Mouse (Mus musculus) heart, embryonic 15.5 days (tissue): ENCODE measurements around the gene Ccdc151. TPM values are rescaled to one million over a fixed set of nuclear protein-coding genes. Genes with fewer than 3 reads are reported as not detected.

Experiments used
- ATAC-seq: fragments of 200-750 bp; cut with Nextera tagmentation; replicated peaks from 2 replicates; pipeline ENCODE4 v1.8.0; 2017; ENCODE audit warnings: low read depth, moderate TSS enrichment; ENCODE audit not compliant: insufficient number of reproducible peaks, insufficient read depth, low FRiP score
- H3K27ac ChIP-seq: fragments of 300-500 bp; sonication (generic); 2 replicates; pipeline ENCODE4 v1.5.1; 2015; ENCODE audit warnings: mild to moderate bottlenecking, inconsistent platforms
- H3K27me3 ChIP-seq: fragments of 300-500 bp; sonication (generic); 2 replicates; pipeline ENCODE4 v1.6.1; 2015; ENCODE audit warnings: inconsistent platforms
- H3K36me3 ChIP-seq: fragments of 300-500 bp; sonication (generic); 2 replicates; pipeline ENCODE4 v1.6.1; 2015; ENCODE audit warnings: mild to moderate bottlenecking, inconsistent platforms
- H3K4me1 ChIP-seq: fragments of 300-500 bp; sonication (generic); replicated peaks from 2 replicates; pipeline ENCODE4 v1.6.1; 2015; ENCODE audit warnings: inconsistent platforms
- H3K4me2 ChIP-seq: fragments of 300-500 bp; sonication (generic); 2 replicates; pipeline ENCODE4 v1.6.1; 2015; ENCODE audit warnings: inconsistent platforms, mild to moderate bottlenecking, moderate library complexity
- H3K4me3 ChIP-seq: fragments of 300-500 bp; sonication (generic); 2 replicates; pipeline ENCODE4 v1.5.1; 2015; ENCODE audit warnings: mild to moderate bottlenecking, inconsistent platforms
- H3K9ac ChIP-seq: fragments of 300-500 bp; sonication (generic); 2 replicates; pipeline ENCODE4 v1.6.1; 2015; ENCODE audit warnings: mild to moderate bottlenecking, inconsistent platforms
- H3K9me3 ChIP-seq: fragments of 300-500 bp; sonication (generic); replicated peaks from 2 replicates; pipeline ENCODE4 v1.6.1; 2016; ENCODE audit warnings: inconsistent platforms
- WGBS: fragments of 180-500 bp; shearing (Covaris S2); methylation state at CpG from one replicate; pipeline ENCODE4 v1.1.7; 2015; ENCODE audit warnings: mixed read lengths; 5-methylcytosine and 5-hydroxymethylcytosine counted together
- polyA plus RNA-seq: library from polyadenylated mRNA; unstranded; fragments of >200 nt; fragmentation: Nextera tagmentation; extraction: Ambion mirVana; gene quantifications from 2 replicates; pipeline ENCODE4 v1.2.1, GENCODE M21; 2015

Ccdc151 gene
- 0.35 and 0.77 TPM in 2 replicates for polyA plus RNA-seq

DNA sequence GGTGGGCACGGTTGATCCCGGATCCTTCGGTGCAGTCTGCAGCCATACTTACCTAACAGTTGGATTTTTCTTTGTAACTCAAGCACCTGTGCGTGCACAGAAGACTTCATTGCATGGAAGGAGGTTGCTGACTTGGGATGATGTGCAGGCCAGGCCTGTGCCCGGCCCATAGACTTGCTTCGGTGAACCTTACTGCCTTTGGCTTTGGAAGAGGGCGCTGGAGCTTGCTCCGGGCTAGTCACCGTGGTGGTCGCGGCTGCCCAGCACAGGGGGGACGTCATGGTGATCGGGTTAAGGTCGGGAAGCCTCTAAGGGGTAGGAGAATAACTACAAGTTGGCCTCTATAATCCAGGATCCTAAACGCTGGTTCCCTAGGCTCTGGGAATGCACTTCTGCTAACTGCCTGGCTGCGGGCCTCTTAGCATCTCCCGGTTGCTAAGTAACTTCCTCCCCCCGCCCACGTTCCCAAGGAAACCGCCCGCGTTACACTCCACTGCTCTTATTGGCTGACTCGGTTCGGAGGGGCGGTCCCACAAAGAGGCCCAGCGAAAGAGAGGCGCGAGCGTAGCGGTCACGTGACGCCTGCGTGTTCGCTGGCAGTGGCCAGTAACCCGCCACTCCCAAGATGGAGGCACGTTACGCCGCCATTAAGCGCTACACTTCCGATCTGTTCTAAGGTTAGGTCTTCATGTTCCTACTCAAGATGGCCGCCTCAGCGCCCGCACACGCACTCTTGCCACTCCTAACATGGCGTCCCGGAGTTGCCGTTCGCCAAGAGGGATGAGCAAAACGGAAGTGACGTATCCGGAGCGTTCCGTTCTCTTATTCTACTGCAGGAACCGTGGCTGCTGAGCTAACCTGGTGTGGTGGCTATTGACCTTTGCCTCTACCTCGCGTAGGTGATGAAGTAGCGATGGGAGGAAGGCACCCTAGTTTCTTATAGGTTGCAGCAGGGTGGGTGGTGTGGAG is at the start of gene Ccdc151, which contains the start of gene Prkcsh:
TSS of gene Ccdc151 (minus strand) at position 441 of the 969 bp plus-strand sequence.
TSS of gene Prkcsh (plus strand) at position 613 of the 969 bp plus-strand sequence.
- Histone ChIP-seq H3K4me1 (peaks cover 17% of the 10 kb centered on the region), H3K36me3 (peaks cover 26% of the 10 kb centered on the region), H3K9me3 (no peaks in the 10 kb centered on the region), H3K9ac (peak within 1 kb of the TSS; percentile 61), H3K27me3 (peaks cover 10% of the 10 kb centered on the region), H3K27ac (peak within 1 kb of the TSS; percentile 75), H3K4me2 (peak within 1 kb of the TSS; percentile 83), H3K4me3 (peak within 1 kb of the TSS; percentile 72)
- WGBS: 7% methylated on average over 57 of the region's 57 CpGs
- peak; percentile 99 for ATAC-seq

DNA sequence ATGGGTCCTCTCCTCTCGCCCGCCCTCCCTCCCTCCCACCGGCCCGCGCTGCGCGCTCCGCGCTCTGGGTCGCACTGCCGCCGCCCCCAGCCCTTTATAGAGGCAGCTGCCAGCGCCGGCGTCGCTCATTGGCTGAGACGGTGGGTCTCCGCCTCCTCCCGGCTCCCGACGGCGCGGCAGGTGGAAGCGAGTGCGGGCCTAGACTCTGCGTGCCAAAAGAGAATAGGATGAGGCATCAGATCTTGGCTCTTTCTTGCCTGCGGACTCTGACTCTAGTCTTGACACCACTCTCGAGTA is 49.5 kb upstream of the Ccdc151 start, which contains the start of gene Elavl3:
TSS of gene Elavl3 (minus strand) at position 66 of the 297 bp plus-strand sequence.
- no peak for ATAC-seq
- H3K27ac ChIP-seq: no peak within 1 kb of the TSS
- H3K9me3 ChIP-seq: no peaks in the 10 kb centered on the region
- H3K9ac ChIP-seq: peak within 1 kb of the TSS; percentile 14; the same call in 1 of the 2 replicates
- H3K4me3 ChIP-seq: peak within 1 kb of the TSS; percentile 43
- WGBS: under 1% methylated on average over 28 of the region's 28 CpGs
- peaks cover 2% of the 10 kb centered on the region; the same call in 1 of the 2 replicates for H3K36me3 ChIP-seq
- H3K27me3 ChIP-seq: peaks cover 82% of the 10 kb centered on the region
- peak within 1 kb of the TSS; percentile 78 for H3K4me2 ChIP-seq
- peaks cover 27% of the 10 kb centered on the region for H3K4me1 ChIP-seq

DNA sequence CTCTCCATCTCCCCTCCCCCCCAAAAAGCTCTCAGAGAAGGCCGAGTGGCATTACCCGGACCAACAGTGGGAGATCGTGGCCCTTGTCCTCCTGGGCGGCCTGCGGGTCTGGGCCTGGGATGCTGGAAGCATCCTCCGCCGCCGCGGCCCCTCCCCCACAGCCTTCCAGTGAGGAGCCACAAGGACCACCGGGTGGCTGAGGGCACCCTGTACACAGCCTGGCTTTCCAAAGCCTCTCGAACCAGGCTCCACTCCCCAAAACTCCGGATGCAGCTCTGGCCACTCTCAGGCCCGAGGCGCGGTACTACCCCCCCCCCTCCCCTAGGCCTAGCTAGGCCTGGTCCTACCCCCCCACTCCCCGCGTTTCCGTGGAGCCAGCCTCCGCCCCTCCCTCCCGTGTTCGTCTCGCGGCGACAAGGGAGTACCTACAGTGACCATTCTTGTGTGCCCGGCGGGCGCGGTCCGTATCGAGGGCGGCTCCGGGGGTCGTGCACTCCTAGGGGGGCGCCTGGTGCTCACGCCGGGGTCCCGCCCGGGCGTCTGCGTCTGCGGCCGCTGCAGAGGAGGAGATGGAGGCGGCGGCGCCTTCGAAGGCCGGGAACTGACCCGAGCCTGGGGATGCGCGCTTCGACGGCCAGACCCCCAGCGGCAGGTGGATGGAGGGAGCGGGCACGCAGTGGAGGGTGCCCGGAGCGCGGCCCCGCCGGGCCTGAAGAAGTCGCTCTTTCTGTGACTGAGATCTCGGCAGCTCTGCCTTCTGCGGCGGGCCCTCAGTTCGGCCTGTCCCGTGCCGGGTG is 48.9 kb upstream of the Ccdc151 start:
- WGBS: 4% methylated on average over 63 of the region's 67 CpGs
- 0 out of 2 replicates have a peak, but pooled peaks have one; percentile 1 for ATAC-seq
- H3K4me1 ChIP-seq: peaks cover 27% of the 10 kb centered on the region
- H3K27ac ChIP-seq: no peak overlapping the region
- H3K4me2 ChIP-seq: peak overlapping the region; percentile 78
- no peak overlapping the region; the same call in 1 of the 2 replicates for H3K9ac ChIP-seq
- peaks cover 80% of the 10 kb centered on the region for H3K27me3 ChIP-seq
- H3K9me3 ChIP-seq: no peaks in the 10 kb centered on the region
- peak overlapping the region; percentile 43 for H3K4me3 ChIP-seq
- no peaks in the 10 kb centered on the region; the same call in 1 of the 2 replicates for H3K36me3 ChIP-seq

DNA sequence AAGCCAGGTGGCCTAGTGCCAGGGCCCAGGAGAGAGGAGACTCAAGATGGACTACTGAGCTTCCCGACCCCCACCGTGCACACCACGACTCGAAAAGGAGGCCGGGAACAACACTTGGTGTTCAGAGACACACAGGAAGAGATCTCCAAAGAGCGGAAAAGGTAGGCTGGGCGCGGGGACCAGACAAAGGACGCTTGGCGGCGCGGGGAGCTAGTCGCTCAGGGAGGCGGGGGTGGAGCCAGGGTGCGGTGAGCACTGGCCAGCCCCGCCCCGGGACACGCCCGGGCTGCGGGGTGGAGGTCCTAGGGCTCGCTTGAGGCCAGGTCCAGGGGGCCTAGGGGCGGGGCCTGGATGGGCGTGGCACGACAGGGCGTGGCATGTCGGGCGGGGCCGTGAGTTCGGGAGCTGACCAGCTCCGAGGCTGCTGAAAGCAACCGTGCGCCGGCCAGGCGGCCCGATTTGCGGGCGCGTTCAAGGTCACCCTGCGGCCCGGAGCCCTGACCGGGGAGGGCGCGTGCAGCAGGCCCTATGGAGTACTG is 48.0 kb upstream of the Ccdc151 start:
- Histone ChIP-seq H3K4me3 (peak overlapping the region; percentile 43), H3K36me3 (no peaks in the 10 kb centered on the region), H3K9me3 (no peaks in the 10 kb centered on the region), H3K27me3 (peaks cover 70% of the 10 kb centered on the region), H3K4me2 (peak overlapping the region; percentile 78), H3K9ac (peak overlapping the region; percentile 14; the same call in 1 of the 2 replicates), H3K27ac (no peak overlapping the region), H3K4me1 (peaks cover 27% of the 10 kb centered on the region)
- WGBS: 2% methylated on average over 43 of the region's 43 CpGs
- ATAC-seq: peak; percentile 73

DNA sequence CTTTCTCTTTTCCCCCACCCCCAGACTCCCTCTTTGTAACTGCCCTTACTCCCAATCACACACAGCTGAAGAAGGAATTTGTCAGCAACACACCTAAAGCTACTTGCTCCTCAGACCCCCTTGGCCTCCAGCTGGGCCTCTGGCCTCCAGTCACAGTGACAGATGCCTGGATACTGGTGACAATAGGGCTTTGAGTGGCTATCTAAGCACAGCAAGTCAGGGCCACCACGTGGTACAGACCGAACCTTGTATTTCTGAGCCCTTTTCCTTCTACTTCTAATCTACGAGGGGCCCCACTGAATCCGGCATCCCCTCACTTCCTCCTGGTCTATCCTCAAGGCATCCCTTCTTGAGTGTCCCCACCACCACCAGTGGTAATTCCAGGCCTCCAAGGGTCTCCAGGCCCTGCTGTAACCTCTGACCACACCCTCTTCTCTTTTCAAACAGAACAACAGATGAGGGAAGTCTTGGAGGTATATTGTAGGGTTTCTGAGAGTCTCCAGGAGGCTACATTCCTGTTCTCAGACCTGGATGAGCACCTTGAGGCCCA is 47.4 kb upstream of the Ccdc151 start:
- no peaks in the 10 kb centered on the region for H3K9me3 ChIP-seq
- 52% methylated on average over 4 of the region's 4 CpGs for WGBS
- H3K4me2 ChIP-seq: no peak overlapping the region
- H3K4me1 ChIP-seq: peaks cover 25% of the 10 kb centered on the region
- H3K36me3 ChIP-seq: no peaks in the 10 kb centered on the region
- H3K4me3 ChIP-seq: peak overlapping the region; percentile 43; the same call in 1 of the 2 replicates
- ATAC-seq: no peak
- H3K27me3 ChIP-seq: peaks cover 64% of the 10 kb centered on the region
- H3K27ac ChIP-seq: no peak overlapping the region
- no peak overlapping the region for H3K9ac ChIP-seq

DNA sequence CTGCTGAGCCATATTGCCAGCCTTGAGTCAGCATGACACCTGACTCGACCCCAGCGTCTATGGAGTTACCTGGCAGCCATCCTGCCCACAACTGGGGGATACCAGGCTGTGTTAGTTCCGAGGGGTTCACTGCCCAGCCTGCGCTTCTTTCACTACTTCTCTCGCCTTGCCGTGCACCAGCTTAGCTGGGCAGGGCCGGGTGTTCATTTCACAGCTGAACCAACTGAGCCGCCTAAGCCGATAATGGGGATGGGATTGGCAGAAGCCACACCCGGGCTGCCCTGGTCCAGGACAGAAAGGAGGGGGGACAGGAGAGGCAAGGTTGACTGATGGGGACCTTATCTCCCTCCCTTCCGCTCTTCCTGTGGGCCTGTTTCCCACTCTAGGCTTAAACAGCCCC is 46.9 kb upstream of the Ccdc151 start:
- Histone ChIP-seq H3K27ac (no peak overlapping the region), H3K4me3 (no peak overlapping the region), H3K36me3 (no peaks in the 10 kb centered on the region), H3K4me1 (peaks cover 20% of the 10 kb centered on the region), H3K9ac (no peak overlapping the region), H3K27me3 (peaks cover 59% of the 10 kb centered on the region), H3K9me3 (no peaks in the 10 kb centered on the region), H3K4me2 (no peak overlapping the region)
- WGBS: 57% methylated on average over 11 of the region's 11 CpGs
- ATAC-seq: no peak

DNA sequence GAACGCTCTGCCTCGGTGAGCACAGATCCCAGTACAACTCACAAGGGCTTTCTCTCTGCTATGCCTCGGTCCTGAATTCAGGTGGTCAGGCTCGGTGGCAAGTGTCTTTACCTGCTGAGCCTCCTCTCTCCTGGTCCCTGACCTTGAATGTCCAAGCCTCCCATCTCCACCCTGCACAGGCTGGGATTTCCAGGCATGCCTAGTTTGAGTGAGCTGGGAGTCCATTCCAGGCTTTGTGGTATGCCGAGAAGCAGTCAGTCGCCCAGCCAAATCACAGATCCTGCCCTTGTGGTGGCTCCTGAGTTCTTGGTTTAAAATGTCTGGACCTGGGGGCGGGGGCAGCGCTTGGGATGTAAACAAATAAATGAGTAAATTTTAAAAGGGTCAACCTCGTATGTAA is 44.9 kb upstream of the Ccdc151 start:
- Histone ChIP-seq H3K9ac (no peak overlapping the region), H3K4me3 (no peak overlapping the region), H3K27ac (no peak overlapping the region), H3K4me1 (peaks cover 20% of the 10 kb centered on the region), H3K27me3 (peaks cover 41% of the 10 kb centered on the region), H3K9me3 (no peaks in the 10 kb centered on the region), H3K36me3 (no peaks in the 10 kb centered on the region), H3K4me2 (no peak overlapping the region)
- WGBS: 47% methylated on average over 9 of the region's 9 CpGs
- ATAC-seq: no peak

DNA sequence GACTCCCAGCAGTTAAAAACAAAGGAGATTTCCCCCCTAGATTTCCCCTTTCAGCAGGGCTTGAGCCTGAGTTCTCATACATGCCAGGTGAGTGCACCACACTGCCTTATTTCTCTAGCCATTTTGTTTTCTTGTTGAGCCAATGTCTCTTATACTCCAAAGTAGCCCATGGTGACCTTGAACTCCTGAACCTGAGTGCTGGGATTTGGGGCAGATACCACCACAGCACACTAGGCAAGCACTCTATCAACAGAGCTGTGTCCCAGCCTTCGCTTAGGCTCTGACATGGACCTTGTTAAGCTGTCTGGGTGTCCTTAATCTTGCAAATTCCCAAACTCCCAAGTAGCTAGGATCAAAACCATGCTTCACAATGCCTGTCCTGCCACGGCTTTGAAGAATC is 39.4 kb upstream of the Ccdc151 start:
- Histone ChIP-seq H3K9ac (no peak overlapping the region), H3K4me3 (no peak overlapping the region), H3K4me1 (no peaks in the 10 kb centered on the region), H3K4me2 (no peak overlapping the region), H3K36me3 (no peaks in the 10 kb centered on the region), H3K9me3 (no peaks in the 10 kb centered on the region), H3K27ac (no peak overlapping the region), H3K27me3 (no peaks in the 10 kb centered on the region)
- WGBS: 59% methylated on average over 2 of the region's 2 CpGs
- no peak for ATAC-seq

DNA sequence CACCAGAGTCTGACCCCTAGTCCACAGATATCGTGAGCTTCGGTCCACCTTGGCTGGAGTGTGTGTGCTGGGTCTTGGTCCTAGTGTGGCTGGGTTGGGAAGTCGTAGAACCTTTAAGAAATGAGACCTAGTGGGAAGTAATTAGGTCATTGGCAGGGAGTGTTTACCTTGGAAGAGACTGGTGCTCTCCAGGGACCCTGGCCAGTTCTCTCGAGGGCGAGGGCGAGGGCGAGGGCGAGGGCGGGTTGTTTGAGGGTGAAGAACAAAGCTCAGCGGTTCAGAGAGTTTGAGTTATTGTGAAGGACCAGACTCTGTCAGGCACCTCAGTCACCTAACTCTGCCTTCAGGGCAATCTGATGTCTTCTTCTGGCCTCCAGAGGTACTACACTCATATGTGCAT is 35.4 kb upstream of the Ccdc151 start:
- ATAC-seq: no peak
- H3K27ac ChIP-seq: no peak overlapping the region
- 71% methylated on average over 10 of the region's 10 CpGs for WGBS

DNA sequence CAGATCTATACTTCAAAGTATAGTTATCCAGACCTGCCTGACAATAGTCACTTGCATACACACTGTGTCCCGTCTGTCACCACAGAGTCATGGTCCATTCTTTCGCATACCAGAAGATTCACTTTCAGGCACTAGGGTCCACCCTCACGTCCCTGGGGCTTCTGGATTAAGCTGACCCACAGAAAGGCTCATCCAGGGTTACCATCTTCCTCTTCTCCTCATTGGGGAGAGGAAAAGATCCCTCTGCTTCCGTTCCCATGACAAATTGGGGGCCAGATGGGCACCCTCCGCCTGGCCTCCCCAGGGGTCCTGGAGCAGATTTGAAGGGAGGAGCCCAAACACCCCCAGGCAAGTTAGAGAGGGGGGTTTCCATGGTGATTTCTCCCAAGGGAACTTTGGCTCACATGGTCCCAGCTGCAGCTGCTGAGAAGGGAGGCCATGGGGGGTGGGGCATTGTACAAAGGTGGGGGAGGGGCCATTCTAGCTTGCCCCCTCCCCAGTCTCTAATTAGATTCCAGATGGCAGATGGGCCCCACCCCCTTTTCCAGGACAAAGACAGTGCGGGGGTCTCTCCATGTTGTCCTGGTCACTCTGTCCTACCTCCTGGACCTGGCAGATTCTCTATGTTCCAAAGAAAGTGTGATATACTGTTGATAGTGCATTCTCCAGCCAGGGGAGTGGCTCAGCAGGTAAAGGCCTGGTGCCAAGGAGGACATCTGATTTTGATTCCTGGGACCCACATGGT is 33.0 kb upstream of the Ccdc151 start:
- Histone ChIP-seq H3K36me3 (no peaks in the 10 kb centered on the region), H3K4me2 (no peak overlapping the region), H3K27me3 (no peaks in the 10 kb centered on the region), H3K9ac (no peak overlapping the region), H3K4me1 (no peaks in the 10 kb centered on the region), H3K4me3 (no peak overlapping the region), H3K9me3 (no peaks in the 10 kb centered on the region), H3K27ac (no peak overlapping the region)
- no peak for ATAC-seq
- 61% methylated on average over 6 of the region's 6 CpGs for WGBS

More for the DNA sequence above, 35.4 kb upstream of the Ccdc151 start:
- Histone ChIP-seq H3K4me1 (no peaks in the 10 kb centered on the region), H3K4me2 (no peak overlapping the region), H3K4me3 (no peak overlapping the region), H3K36me3 (no peaks in the 10 kb centered on the region), H3K9me3 (no peaks in the 10 kb centered on the region), H3K9ac (no peak overlapping the region), H3K27me3 (no peaks in the 10 kb centered on the region)
